Mouse (Mus musculus) embryo, embryonic 10.5 days (tissue): ENCODE results near the gene Lrtm2.
"Not testable (repeated sequence)": the region's sequence is repeated elsewhere in the genome, so short reads cannot be mapped to it uniquely, and the experiment has no call there.

ENCODE experiments used
- DNase-seq: peaks from one replicate; pipeline ENCODE4 v3.0.0-alpha.2; 2015; ENCODE audit warnings: low spot score

The Lrtm2 gene

DNA sequence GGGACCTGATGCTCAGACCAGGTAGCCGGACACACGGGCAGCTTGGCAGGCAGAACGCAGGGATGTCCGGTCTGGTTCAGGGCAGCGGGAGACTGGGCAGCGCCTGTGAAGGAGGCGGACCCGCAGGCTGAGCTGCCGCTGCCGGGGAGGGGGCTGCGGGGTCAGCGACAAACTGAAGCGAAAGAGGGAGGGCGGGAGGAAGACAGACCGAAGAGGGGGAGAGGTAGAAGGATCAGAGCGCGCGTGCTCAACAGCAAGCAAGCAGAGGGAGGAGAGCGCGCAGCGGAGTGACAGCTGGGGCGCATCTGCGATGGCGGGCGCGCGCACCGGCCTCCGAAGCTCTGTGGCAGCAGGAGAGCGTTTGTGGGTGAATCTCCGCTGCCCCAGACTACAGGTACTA lies at the start of gene Lrtm2:
Lrtm2 (minus strand) TSS at position 261 of the 400 bp plus-strand sequence.
- peak; percentile 47 for DNase-seq

DNA sequence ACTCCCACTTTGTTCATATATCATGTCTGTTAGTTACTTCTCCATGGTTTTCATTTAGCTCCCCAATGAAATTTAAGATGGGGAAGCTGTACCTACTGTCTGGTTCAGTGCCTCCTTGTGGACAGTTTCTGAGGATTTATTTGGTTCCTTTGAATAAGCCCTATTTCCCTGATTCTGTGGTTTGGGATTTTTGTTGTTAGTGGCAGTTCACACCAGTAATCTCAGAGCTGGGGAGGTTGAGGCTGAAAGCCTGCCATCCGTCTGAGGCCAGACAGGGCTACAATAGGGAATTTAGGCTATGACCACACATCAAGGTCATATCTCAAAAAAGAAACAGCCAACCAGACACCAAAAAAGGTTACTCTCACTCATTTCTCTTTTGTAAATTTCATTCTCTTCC lies 48.1 kb upstream of the Lrtm2 start:
- no peak for DNase-seq

- DNase-seq: no peak
Observed at GRCm38 (mm10) chr6:119377613-119378012, 47.0 kb upstream of the Lrtm2 start.

GRCm38 (mm10) chr6:119375035-119375434 lies 44.5 kb upstream of the Lrtm2 start:
- no peak for DNase-seq

DNA sequence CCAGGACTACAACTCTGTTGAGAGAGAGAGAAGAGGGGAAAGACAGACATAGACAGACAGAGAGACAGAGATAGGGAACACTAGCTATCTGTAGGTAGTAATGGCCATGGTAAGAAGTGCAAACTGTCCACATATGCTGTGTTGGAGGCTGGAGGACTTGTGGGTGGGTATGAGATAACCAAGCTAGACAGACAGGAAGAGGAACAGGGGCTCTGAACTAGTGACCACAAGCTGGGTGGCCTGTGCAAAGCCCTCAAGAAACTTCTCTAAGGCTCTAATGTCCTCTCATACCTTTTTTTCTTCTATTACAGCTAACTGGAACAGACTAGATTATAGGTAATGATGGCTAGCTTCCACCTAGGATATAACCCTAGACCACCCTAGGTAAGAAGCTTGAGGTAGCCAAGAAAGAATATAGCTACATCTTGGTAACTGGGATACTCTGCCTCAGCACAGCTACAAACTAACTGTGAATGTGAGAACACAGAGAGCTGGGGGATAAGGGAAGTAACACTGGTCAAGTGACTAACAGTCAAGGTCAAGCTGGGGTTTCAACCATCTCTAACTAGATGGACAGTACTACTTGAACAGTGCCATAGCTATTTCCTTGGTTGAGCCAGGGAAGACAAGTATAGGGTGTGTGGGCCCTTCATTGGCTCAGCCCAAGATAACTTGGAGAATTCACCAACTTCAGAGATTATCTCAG lies 42.6 kb upstream of the Lrtm2 start:
- no peak for DNase-seq

DNA sequence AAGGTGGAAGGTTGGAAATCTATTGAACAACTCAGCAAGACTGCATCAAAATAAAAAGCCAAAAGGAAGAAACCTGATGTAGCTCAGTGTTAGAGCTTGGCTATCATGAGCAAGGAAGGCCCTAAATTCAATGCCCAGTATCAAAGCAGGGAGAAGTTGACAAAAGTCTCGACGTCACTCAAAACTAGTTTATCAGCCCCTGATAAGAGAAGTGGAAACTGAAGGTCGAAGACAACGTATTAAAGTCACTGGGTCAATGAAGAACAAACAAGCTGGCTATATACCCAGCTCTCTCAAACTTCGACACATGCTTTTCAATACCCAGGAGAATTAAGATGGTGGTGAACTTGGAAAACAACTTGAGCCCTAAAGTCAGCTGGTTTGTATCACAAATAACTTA lies 41.7 kb upstream of the Lrtm2 start:
- no peak for DNase-seq

DNA sequence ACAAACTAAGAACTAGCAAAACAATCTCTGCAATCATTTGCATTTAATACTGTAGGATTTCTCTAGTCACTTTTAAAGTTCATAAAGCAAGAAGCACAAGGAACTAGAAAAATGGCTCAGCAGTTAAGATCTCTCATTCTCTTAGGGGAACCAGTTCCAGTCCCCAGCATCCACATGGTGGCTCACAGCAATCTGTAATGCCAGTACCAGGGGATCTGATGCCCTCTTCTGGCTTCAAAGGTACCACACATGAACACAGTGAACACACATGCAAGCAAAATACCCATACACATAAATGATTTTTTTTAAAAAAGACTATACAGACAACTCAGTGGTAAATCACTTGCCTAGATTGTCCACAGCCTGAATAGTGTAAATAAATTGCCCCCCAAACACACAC lies 41.1 kb upstream of the Lrtm2 start:
- DNase-seq: no peak

- no peak for DNase-seq
Observed at GRCm38 (mm10) chr6:119367382-119367781, 36.8 kb upstream of the Lrtm2 start.

- not testable (repeated sequence) for DNase-seq
Observed at GRCm38 (mm10) chr6:119366800-119367199, 36.2 kb upstream of the Lrtm2 start.

DNA sequence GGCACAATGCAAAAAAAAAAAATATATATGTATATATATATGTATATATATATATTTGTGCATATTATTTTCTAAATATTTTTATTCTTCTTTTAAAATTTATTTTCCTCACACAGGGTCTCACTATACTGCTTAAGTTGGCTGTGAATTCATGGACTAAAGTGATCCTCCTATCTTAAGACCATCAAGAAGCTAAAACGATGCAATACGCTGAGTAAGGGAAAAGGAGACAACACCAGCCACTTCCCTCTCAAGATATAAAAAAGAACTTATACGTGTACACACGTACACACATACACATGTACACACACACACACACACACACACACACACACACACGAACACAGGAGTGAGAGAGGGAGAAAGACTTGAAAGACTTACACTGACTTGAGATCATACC lies 33.0 kb upstream of the Lrtm2 start:
- DNase-seq: no peak

DNA sequence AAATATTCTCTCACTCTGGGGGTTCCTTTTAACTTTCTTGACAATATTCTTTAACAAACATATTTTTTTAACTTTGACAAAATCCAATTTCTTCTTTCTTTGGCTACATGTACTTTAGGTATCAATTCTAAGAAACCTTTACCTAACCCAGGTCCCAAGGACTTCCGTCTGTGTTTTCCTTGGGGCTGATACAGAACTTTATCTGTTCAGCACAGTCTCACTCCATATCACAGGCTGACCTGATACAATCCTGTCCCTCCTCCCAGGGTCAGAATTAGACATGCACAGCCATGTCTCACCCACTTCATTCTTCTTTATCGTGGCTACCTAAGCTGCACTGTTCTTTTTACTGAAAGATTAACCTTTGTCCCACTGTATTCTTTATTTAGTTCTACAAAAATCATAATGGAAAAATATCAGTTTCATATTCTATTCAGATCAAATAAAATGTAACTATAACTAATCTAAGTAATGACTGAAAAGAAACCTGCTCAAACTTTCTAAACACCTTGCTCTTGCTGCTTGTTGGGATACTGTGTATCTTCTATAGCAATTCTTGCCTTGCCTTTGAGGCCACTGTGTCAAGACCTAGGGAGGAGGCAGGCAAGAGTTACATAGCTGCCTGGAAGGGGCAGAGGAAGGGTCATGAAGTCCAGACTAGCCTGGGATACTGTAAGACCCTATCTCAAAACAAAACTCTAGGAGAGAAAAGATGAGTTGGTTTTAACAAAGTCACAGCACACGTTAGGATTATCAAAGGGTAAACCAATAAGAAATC lies 30.5 kb upstream of the Lrtm2 start:
- no peak for DNase-seq

DNA sequence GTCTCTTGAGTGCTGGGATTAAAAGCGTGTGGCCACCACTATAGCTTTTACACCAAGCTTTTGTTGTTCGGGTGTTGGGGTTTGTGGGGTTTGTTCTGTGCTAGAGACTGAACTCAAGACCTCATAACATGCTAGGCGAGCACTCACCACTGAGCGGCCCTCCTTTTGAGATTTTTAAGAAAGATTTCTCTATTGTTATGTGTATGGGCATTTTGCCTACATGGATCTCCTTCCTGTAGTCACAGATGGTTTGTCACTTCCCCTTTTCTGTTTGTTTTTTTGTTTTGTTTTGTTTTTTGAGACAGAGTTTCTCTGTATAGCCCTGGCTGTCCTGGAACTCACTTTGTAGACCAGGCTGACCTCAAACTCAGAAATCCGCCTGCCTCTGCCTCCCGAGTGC lies 29.7 kb upstream of the Lrtm2 start:
- DNase-seq: not testable (repeated sequence)

GRCm38 (mm10) chr6:119358020-119358571 lies 27.5 kb upstream of the Lrtm2 start:
- no peak for DNase-seq

- DNase-seq: no peak
Observed at GRCm38 (mm10) chr6:119352501-119352900, 21.9 kb upstream of the Lrtm2 start.

- no peak for DNase-seq
Observed at GRCm38 (mm10) chr6:119351656-119352055, 21.1 kb upstream of the Lrtm2 start.

GRCm38 (mm10) chr6:119350703-119351198 lies 20.2 kb upstream of the Lrtm2 start:
- no peak for DNase-seq

- peak; percentile 94 for DNase-seq
Observed at GRCm38 (mm10) chr6:119348234-119348633, 17.7 kb upstream of the Lrtm2 start.

DNA sequence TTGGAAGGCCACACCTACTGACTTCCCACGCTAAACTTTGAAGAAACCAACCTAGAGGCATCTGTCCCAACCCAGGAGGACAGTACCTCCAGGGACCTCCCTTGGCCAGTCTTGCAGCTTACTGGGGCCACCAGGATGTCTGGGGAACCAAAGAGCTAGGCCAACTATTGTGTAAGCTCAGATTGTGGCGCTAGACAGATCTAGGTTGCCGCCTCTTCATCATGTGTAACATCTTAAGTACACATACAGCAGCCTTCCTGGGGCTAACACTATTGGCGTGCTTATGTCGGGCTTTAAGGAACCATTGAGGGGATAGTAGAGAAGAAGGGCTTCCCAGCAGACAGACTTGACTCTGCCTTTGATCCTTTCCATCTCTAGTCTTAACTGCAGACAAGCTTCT lies 17.2 kb upstream of the Lrtm2 start:
- DNase-seq: no peak

DNA sequence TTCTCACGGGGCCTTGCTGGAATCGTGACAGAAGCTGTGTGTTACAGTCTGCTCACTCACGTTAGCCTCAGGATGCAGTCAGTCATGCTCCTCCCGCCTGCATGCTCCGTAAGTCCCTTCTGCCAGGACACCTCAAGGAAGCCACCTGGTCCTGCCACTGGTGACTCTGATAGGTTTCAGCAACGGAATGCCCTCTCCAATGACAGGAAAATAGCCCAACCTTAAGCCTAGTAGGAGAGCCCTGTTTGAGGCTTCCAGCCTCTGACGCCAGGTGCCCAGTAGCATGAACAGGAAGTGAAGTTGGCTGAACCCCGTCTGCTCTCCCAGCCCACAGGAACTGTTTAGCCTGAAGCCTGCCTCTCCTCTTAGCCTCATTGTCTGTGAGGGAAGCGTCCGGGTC lies 15.7 kb upstream of the Lrtm2 start:
- DNase-seq: no peak

- peak; percentile 67 for DNase-seq
Observed at GRCm38 (mm10) chr6:119341409-119341808, 10.8 kb upstream of the Lrtm2 start.

DNA sequence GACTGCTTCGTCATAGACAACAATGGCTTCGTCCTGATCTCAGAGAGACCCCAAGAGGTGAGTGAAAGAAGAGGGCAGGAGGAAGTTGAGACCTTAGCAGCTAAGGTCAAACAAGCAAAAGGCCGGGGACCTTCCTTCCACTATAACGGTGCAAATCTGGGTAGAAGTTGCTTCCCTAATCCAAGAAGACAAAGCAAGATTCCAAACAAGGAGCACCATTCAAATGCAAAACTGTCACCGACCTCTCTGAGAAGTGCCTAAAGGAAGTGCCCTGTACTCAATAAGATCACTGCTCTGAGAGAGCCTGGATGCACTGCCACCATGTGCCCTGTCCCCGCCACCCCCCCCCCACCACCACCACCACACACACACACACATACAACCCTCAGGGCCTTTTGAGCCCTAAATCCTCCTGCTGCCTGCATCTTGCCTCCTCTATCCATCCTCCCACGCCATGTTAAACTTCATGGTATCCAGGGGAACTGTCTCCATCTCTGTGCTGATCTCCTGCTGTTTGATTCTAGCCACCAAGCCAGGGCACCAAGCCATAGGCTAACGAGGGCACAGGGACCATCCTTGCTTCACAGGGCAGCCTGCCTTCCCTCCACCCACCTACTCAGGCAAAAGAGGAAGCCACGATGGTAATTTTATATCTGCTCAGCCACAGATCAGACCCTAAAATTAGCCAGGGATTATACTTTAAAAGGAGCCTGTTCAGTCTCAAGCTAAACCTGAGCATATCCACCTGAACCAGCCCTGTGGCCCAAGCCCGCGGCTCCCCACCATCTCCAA lies 7.8 kb upstream of the Lrtm2 start:
- peak; percentile 30 for DNase-seq

DNA sequence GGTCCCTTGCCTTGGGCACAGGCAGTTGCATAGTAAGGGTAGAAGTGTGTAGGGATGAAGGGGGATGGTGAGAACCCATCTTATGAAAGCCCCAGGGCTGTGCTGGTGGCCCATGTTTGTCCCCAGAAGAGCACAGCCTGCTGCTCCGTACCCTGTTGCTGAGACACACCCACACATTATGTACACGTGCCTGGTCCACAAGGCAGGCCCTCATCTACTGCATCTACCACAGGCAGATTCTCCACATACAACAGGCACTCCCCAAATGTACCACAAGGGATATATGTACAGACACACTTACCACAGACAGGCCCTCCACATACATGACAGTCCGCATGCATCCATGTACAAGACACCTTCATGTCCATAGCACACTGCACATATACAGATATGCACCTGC lies 6.7 kb upstream of the Lrtm2 start:
- DNase-seq: no peak
